Mouse (Mus musculus) c-Kit-positive CD71-positive TER-119-negative erythroid progenitor cells, embryonic 14.5 days (primary cell): ENCODE measurements around the gene Vars2.

Source experiments
- DNase-seq: peaks from one replicate; pipeline ENCODE4 v3.0.0-alpha.2; 2013; ENCODE audit warnings: low read depth

Gene Vars2

DNA sequence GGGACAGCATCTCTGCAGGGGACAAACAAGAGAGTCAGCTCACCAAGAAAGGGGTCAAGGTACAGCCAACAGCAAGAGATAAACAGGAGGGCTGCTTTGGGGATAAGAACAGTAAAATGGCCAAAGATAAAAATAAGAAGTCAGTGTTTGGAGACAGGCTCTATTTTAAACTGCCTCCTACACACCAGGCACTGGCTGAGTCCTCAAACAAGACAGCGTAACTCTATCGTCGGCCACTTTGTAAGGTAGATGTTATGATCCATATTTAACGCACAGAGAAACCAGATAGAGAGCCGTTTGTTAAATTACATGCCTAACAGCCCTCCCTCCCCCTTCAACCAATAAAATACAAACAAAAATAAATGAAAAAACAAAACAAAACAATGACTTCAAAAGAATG lies 26.5 kb upstream of the Vars2 start:
- DNase-seq = no peak

DNA sequence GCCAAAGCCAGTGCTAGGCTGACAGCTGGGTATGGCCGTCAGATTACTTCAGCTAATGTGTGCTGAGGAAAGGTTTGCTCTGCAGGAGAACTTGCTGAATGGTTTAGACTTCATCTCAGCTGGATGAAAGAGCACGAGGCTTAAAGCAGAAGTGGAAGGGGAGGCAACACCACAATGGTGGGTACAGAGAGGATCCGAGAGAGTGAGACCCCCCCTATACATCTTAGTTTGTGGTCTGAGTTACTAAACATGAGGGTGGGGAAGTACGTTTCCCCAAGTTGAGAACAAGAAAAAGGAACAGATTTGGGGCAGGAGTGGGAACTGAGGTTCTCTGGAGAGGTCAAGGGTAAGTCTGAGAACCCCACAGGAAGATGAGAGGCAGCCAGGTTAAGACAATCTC lies 25.0 kb upstream of the Vars2 start:
- DNase-seq = no peak

DNA sequence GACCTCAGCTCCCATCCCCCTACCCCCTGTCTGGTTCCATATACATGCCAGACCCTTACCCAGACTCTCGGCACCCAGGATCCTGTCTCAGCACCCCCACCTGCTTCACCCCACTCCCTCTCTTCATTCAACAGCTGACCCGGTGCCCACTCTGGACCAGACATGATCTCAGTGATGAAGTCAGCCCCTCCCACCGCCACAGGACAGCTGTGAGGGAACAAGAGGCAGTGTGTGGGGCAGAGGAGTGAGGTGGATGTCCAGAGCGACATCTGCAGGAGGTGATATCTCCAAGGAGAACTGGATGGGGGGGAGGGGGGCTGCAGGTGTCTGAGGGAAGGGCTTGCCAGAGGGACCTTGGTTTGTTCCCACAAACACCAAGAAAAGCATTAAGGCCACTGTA lies 24.4 kb upstream of the Vars2 start:
- no peak for DNase-seq

DNA sequence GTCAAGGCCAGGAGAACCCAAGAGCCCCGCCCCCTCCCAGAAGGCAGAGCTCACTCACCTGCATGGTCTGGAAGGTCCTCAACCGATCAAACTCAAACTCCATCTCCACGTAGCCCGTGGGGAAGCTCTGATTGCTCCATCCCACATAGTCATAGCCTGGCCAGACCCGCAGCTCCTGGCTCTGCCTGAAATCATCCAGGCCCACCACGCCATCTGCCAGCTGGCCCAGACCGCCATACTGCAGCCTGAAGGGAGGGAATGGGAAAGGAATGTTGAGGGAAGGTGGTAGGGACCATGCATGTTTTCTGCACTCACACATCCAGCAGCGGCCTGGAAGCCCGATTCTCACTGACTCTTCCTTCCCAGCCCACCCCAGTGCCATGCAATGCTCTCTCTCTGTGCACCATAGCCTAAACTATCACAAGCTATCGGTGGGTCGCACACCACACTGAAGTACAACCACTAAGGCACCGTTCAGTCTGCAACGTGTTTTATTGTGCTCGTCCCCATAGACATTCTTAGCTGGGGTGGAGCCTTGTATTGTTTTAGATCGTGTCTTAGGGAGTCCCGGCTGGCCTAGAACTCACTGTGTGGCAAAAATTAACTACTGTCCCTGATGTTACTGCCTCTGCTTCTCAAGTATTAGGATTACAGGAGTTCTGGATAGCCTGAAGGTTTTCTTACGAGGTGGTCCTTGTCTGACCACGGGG lies 22.7 kb upstream of the Vars2 start:
- DNase-seq = no peak

DNA sequence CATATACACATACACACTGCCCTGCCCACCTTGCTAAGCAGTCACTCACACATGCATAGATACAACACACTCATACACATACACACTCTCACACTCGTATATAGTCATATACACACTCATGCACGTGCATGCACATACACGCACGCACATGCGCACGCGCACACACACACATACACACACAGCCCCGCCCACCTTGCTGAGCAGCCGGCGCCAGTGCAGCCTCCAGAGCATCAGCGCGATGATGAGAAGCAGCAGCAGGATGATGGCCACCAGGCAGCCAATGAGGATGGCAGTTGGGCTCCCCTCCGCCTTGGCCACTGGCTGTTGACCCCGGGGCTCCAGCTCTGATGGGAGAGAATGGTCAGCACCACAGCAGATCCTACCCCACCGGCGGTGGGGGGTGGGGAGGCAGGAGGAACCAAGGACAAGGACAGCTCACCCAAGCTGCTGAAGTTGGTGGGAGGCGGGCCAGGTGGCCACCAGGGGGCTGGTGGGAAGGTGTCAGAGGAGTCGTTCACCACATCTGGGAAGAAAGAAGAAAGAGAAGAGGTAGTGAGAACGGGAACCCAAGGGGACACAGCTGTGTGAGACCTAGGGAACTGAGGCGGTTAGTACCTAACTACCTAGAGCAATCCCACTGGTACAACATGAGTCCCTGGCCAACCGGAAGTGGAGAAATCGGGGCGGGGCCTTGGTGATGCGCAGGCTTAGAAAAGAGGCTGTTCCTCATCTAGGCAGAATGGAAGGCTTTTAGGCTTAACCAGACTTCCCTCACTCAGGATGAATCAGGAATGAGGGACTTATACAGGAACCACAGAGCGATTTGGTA lies 21.2 kb upstream of the Vars2 start:
- DNase-seq = no peak

DNA sequence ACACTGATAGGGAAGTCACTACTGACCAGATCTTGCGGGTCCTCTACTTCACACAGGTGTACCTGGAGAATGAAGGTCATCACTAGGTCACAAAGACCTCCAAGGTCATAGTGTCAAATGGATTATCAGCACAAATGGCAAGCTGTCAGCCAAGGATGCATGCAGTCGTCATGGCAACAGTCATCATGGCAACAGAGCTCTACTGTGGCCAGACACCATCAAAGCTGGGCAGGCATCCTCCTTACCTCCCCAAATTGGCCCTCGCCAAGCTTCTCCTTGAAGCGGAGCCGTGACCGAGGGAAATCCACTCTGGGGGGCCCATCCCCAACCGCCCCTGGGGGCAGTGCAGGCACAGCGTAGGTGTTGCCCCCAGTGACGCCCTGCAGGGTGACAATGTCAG lies 17.7 kb upstream of the Vars2 start:
- no peak for DNase-seq

DNA sequence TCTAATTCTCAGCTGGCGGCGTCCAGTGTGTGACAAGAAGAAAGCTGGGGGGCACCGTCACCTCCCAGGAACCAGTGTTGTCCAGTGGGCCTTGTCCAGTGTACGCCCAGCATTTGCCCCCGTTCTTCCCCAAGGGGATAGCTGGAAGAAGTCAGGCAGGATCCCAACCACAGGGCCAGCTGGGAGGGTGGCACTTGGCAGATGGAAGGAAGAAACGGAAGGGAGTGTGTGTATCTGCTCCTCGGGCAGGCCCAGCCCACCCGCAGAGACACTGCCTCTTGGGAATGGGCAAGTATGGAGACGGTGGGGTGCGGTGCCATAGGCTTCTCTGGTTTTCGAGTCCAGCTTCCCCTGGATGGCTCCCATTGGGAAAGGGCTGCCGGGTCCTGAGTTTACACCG lies 14.6 kb upstream of the Vars2 start:
- no peak for DNase-seq

DNA sequence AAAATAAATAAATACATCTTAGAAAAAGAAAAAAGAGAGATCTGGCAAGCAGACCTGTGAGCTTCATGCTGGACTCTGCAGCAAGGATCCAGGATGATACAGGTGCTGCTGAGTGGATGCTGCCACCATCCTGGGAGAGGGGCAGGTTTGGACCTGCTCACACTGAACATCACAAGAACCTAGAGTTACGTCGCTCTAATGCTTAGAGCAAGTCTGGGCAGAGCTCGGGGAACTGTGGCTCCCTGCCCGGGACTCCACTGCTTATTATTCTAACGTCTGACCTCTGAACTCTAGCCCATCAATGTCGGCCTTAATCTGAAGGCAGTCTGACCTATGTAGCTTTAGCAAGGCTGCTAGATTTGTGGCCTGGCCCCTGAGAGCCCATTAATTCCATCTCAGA lies 13.2 kb upstream of the Vars2 start:
- DNase-seq = no peak

DNA sequence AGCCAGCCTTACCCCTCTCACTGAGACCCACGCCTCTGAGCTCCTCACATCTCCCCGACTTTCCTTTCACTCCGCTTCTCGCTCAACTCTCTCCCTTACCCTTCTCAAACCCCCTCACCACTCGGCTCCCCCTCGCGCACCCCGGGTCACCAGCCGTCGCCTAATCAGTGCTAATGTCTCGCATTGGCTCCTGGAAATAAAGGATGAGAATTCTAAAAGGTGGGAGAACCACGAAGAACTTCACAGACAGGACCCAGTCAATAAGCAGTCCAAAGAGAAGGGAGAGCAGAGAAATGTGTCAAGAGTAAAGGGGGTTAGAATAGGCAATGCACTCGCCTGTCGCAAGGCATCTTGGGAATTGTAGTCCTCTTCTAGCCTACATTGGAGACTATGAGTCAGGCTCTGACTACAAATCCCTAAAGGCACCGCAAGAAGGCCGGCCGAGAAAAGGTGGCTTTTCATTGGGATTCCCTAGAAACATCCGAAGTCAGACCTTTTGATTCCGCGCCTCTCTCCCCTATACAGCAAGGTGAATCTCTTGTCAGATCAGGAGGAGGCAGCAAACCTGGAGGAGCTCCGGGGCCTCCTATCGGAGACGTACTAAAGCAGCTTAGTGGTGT lies 6.1 kb upstream of the Vars2 start, which contains the start of gene Gtf2h4:
TSS of gene Gtf2h4 (minus strand) at position 324 of the 620 bp plus-strand sequence.
- peak; percentile 98 for DNase-seq

DNA sequence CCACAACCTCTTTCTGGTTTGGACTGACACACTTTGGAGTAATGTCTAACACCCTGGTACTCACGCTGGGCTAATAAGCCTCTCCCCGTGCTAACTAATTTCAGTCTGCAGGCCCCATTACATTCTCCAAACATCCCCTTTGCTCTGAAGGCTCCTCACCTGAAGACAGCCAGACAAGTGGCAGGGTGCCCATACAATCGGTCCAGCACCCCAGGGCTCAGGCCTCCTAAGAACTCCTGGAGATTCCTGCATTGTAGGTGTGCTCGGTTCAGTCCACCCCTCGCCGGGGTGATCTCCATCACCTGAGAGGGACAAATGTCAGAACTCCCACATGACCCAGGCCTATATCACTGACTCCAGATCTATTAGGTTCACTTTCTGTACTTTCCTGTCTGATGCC lies 5.1 kb upstream of the Vars2 start:
- no peak for DNase-seq

DNA sequence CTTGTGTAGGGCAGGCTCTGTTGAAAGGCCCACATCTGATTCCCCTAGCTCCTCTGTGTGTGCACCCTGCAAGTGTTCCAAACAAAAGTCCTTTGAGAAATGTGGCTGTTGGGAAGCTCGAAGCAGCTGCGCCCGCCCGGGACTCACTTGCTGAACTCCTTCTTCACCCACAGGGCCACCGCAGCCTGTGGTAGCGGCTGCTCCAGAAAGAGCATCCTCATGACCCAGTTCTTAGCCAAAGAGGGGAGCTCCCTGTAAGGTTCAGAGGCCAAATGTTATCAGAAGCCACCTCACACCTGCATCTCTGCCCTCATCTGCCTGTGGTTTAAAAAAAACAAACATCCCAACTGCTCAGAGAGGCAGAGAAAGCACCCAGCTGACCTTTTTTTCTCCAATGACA lies 4.5 kb upstream of the Vars2 start:
- no peak for DNase-seq

DNA sequence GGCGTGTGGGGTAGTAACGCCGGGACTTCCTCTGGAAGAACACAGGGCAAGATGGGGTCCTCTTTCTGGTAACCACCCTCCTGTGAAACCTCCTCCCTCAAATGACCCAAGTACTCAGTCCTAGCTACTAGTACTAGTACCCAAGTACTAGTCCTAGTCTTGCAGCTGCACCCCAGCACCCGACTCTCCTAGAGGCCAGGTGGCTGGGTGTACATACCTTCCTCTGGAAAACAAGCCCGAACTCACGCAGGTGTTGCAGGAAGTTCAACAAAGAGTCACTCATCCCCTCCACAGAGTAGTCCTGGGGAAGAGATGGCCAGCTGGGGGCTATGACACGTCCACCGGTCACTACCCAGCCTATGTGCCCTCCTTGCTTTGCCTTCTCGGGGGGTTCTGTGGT lies 2.3 kb upstream of the Vars2 start:
- DNase-seq = no peak

DNA sequence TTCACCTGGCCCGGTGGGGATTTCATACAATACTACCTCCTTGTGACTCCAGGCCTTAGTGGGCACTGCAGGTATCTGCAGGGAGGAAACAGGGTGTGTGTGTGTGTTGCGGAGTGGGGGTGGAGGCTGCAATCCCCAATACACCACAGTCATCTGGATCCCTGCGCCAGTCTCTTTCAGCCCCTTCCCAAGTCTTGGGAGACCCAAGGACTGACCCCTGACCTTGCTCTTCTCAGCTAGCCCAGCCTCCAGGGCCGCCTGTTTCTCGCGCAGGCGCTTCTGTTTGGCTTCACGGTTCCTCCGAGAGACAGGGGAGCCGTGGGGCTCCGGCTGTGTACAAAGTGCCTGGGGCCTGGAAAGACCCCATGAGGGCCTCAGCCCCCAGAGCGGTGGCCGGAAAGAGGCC lies 538 bp downstream of the Vars2 start:
- no peak for DNase-seq

DNA sequence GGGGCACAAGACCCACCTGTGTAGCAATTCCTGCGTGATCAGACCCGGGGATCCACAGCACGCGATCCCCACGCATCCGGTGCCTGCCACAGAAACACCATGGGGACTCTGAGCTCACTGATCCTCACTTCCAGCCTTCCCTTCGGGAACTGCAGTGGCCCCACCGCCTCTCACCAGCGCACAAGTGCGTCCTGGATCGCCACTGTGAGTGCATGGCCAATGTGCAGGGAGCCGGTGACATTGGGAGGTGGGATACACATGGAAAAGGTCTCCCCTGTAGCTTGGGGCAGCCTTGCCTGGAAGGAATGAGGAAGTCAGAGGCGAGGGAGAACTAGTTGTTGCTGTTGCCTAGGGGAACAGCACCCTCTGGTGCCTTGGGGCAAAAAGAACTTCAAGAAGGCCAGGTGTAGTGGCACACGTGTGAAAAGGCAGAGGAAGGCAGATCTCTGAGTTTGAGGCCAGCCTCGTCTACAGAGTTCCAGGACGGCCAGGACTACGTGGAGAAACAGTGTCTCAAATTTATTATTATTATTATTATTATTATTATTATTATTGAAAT lies 1.4 kb downstream of the Vars2 start:
- peak; percentile 34 for DNase-seq

DNA sequence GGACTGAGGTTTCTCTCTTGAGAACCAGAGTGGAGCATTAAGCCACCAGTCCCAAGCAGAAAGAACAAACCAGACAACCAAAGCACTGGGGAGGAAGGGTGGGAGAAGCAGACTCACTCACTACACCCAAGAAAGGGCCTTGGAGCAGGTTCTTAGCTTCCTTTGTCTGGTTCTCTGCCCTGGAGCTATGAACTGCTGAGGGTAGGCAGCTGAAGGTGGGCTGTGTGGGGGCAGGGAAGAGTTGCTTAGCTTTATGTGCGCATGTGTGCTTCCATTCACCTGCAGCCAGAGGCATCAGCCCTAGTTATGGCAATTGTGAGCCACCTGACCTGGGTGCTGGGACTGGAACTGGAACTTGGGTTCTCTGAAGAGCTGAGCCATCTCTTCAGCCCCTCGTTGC lies 14.3 kb downstream of the Vars2 start:
- DNase-seq = no peak

DNA sequence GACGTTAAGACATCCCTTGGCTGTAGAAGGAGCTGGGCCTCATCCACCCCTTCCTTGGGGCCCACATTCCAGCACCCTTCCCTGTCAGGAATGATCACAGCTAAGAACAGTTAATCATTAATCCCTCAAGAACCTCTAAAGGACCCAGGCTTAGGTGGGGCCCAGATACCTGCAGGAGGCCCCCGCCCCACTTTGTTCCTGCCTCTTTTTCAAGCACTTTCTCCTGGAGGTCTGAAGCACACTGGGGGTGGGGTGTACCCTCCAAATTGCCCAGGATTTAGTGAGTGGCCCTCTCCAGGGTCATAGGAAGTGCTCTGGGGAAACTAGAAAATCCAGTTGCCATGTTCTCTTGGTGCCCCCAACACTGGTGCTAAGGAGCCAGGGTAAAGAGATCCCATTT lies 18.0 kb downstream of the Vars2 start:
- DNase-seq = no peak

DNA sequence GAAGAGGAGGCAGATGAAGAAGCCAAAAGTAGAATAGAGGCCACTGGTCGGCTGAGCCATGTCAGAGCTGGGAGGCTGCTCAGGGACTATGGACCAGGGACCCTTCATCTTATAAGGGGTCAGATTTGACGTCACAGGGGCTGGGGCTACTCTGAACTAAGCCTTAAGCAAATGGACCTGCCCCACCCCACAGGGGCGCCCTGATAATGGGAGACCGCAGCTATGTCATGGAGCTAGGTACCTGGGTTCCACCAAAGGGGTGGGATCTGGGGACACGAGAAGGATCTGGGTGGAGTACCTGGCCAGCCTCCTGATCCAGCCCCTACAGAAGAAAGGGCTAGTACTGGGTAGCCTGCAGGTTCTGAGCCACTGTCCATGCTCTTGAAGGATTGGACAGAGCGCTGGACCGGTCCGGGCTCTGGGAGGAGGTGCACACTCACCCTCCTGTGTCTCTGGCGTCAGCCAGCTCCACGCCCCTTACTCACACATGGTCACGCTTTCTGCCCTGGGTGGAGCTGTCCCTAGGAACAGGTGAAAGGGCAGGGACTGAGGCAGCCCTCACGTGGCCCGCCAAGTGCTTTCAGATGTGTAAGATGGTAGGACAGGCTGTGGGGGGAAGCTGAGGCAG lies 23.7 kb downstream of the Vars2 start, which contains the start of gene Mucl3:
TSS of gene Mucl3 (minus strand) at position 87 of the 628 bp plus-strand sequence.
- DNase-seq = no peak

DNA sequence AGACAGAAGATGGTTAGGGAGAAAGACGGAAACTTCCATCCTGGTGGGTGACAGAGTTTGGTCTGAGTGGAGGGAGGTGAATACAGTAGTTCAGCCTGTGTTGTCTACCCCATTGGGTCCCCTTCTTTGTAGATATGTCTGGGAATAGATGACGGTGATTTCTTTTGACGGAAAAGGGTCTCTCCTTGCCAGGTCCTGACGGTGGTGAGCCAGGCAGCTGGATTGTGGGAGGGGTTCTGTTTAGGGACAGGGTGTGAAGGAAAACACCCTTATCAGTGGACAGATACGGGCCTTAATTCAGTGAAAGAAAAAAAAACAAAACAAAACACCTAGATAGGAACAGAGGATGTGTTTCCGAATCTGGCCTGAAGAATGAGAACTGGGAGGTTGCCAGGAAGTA lies 28.0 kb downstream of the Vars2 start:
- no peak for DNase-seq

DNA sequence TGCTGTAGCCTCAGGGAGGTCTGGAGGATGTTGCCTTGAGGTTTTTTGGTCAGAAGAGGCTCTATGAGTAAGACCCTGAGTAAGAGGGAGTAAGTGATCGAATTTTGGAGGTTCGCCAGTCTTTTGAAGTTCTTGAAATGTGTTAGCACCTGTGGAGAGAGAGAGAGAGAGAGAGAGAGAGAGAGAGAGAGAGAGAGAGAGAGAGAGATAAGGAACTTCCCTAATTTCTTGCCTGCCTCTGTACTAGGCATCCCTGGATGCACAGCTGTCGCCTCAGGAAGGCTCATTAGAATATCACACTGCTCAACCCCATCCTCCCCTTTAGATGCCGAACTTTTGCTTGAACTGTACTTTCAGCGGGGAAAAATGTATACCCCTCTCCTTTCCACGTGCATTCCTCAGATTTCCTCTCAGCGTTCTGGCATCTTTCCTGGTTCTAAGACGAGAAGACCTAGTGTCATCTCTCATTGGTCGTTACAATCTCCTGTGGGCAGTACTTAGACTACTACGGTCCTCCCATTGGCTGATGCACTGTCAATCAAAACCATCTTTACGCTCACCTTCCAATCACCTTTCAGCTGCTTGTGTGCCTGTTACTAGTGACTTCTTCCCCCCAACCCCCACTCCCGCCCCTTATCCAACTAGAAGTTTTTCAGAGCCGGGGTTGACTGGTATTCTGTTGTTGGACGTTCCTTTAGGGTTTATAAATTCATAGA lies 28.8 kb downstream of the Vars2 start:
- DNase-seq = peak; percentile 9

DNA sequence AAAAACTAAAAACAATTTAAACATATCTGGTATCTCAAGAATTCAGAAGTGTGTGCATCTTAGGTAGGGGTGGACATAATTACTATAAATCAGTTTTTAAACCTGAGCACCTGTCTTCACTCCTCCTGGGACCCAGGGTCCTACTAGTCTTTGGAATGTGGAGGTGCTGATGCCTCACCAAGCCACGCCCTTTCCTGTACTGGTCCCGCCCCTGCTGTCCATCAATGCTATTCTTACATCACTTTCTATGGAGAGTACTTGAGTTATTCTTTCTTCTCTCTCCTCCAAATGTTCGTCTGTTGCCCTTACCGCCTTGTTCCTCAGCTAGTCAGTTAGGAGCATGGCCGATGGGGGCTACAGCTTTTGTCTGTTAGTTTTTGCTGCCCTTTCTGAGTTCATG lies 31.0 kb downstream of the Vars2 start:
- DNase-seq = peak; percentile 16

DNA sequence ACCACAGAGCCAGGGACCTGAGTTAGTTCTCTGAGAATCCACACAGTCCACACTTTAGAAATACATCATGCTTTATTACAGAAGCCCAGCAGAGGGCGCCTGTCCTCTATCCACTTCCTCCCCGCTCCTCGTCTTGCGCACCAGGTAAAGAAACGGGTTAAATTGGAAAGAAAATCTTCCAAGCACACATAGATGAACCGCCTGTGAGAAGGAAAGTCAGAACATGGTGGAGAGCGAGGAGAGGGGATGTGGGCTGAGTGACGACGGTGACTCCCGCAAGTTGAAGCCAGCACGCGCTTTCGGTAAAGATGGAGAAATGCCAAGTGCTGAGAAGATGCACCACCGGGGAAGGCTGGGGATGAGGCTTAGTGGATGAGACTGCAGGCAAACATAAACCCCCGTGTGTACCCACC lies 31.7 kb downstream of the Vars2 start:
- peak; percentile 32 for DNase-seq

DNA sequence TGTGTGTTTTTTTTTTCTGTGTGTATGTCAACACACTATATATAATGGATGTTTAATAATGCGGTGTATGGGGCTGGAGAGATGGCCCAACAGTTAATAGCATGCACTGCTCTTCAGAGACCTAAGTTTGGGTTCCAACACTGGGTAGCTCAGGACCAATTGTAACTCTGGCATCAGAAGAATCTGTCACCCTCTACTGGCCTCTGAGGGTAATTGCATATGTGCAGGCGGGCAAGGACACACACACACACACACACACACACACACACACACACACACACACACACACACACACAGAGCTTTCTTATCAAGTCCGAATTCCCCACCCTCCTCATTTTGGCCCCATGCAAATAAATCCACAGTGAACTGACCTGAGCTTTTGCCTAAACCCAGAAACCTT lies 32.2 kb downstream of the Vars2 start:
- DNase-seq = no peak
